Mouse (Mus musculus) activated CD4-positive, CD25-positive, alpha-beta regulatory T cell, adult 4 months (primary cell): ENCODE data around the gene Lhx5. TPM values are rescaled to one million over a fixed set of nuclear protein-coding genes. Genes with fewer than 3 reads are reported as not detected.

Experiments
- ATAC-seq: one replicate; pipeline ENCODE4 v1.8.0; 2017
- polyA plus RNA-seq, 2 experiments: library from polyadenylated mRNA; unstranded; fragments of 100-300 nt; shearing (Covaris generic); gene quantifications; one replicate each; pipeline ENCODE4 v1.2.1; 2017

Lhx5 gene
- polyA plus RNA-seq, 2 experiments from 2014 or later = not detected

DNA sequence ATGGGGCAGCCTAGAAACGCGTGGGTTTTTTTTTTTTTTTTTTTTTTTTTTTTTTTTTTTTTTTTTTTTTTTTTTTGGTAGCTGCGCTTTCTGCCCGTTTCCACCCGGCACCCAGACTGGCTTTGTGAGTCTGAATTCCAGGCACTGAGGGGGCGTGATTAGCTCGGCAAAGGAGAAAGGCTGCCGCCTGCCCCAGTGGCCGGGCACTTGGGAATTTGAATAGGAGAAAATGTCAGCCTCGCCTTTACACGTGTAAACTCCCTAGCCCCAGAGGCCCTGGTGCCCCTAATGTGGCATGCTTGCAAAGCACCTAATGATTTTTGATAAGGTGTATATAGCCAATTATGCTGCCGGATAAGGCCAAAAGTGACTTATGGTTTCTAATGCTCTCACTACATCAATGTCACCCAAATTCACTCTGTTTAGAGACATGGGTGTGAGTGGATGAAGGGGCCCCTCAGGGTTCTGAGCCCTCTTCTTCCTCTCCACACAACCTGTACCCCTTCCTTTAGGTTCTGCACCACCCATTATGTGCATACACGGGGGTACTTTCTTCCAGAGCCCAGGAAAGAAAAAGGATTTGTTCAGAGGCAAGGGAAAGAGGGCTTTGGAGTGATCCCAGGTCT is 1.7 kb downstream of the Lhx5 start:
- ATAC-seq = no peak

DNA sequence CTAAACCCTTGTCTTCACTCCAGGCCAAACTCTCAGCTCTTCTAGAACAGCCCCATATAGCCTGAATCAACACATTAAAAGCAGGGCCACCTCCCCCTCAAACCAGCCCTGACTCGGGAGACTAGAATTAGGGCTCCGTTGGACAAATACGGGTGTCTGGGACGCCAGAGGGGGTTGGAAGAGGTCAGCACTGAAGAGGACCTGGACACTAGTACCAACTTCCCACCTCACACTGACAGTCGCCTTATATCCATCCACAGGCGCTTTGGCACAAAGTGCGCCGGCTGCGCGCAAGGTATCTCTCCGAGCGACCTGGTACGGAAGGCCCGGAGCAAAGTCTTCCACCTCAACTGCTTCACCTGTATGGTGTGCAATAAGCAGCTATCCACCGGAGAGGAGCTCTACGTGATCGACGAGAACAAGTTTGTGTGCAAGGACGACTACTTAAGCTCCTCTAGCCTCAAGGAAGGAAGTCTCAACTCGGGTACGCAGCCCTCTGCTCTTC is 2.8 kb downstream of the Lhx5 start:
- no peak for ATAC-seq

DNA sequence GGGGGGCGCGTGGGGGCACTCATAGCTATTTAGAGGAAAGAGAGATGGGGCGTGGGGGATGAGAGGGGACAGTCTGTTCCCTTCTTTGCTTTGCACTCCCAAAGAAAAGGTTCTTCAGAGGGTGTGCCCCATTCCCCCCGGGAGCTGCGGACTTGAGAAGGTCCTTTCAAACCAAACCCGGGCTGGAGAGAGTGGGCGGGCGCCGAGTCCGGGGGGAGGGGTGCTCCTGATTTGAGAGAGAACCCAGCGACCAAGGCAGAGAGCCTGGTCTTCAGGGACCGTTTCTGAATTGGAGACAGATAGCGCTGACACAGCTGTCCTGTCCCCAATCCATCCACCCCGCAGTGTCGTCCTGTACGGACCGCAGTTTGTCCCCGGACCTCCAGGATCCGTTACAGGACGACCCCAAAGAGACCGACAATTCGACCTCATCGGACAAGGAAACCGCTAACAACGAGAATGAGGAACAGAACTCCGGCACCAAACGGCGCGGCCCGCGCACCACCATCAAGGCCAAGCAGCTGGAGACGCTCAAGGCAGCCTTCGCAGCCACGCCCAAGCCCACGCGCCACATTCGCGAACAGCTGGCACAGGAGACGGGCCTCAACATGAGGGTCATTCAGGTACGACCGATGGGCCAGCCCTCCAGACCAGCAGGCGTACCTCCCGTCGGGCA is 3.6 kb downstream of the Lhx5 start:
- no peak for ATAC-seq

DNA sequence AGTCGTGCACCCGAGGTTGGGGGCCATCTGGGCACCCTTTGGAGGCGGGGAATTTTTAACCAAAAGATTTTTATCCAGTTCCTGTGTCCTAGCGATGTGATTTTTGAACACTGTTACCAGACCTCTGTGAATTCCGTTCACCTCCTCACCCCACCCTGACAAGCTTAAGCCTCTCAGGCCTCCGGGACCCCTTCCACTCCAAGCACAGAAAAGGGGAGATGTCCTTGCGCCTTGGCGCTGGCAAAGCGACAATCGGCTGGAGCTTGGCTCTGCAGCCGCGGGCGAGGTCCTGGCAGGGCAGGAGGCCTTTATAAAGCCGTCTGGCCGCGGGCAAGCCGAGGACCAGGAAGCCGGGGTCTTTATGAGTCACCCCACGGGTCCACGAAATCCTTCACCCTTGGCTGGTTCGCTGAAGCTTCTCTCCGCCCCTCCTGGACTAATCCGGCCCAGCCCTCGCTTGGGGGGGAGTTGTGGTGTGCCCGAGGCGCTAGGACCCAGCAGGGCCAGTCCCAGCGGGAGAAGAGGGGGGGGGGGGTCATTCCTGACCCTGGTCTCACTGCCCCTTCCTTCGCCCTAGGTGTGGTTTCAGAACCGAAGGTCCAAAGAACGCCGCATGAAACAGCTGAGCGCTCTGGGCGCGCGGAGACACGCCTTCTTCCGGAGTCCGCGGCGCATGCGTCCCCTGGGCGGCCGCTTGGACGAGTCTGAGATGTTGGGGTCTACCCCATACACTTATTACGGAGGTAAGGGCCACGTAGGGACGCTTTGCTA is 4.4 kb downstream of the Lhx5 start:
- no peak for ATAC-seq

DNA sequence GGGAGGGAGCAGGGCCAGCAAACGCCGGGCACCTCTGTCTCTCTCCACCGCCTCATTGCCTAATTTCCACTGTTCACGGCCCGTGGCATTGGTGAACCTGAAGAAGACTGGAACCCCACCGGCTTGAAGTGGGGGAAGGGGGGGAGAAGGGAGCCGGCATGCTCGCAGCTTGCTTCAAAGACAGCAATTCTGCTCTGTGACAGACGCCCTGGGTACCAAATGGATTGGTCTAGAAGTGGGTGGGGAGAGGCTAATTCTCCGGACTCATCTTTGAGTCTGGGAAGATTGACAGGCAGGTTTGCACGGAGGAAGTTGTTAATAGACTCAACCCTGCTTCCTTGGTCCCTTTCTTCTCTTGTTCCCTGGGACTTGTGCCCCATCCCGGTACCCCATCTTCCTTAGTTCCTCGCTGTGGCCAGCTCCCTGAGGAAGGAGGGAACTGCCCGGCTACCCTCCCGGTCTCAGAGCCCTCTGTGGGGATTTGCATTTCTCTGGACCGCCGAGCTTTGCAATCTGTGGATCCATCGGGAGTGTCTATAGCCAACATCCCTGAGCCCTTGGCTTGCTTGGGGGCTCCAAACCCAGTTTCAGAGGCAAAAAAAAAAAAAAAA is 5.5 kb downstream of the Lhx5 start:
- no peak for ATAC-seq

DNA sequence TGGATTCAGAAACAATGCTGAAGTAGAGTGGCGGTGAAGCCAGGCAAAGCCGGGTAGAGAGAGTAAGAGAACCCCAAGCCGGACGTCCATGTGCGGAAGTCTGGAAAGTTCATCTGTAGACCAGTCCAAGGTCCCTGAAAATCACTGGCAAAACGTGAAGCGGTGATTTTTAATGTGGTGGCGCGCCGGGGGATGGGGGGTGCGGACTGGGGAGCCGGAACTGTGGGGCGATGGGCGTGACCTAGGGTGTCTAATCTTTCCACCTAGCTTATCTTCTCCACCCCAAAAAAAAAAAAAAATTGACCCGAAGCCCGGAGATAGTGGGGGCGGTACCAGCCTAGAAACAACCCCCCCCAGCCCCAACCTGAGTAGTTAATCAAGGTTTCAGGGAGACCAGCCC is 6.0 kb downstream of the Lhx5 start:
- ATAC-seq = no peak

DNA sequence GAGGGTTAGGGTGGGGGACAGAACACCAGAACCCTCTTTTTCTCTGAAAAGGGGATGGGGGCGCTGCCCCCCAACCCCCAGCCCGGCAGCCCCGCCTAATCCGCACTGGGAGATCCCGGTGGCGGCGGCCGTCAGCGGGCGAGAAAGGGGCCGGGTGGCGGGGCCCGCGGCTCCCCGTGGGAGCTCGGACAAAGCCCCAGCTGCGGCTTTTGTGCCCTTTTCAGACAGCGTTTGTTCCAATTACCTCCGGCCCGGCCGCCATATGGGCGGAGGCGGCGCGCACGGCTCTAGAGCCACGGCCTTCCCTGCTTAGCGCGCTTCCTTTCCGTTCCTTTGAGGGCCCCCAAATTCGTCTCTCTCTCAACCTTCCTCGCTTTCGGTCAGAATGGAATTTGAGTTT is 6.5 kb downstream of the Lhx5 start:
- ATAC-seq = no peak

DNA sequence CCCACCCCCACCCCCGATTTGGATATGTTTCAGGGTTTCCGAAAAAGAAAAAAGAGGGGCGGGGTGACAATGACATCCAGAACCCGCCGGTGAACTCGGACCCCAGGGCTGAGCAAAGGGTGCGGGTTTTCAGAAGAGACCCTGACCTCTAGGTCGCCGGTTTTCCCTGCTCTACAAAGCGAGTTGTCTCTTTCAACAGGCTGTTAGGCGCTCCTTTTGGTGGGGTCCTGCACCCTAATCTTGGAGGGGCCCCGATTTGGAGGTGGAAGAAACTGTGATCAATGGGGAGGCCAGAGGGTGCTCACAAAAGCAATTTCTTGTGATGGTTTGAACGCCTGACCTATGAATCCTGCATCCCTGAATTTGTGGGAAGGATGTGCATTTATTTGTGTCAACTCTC is 7.0 kb downstream of the Lhx5 start:
- ATAC-seq = no peak

DNA sequence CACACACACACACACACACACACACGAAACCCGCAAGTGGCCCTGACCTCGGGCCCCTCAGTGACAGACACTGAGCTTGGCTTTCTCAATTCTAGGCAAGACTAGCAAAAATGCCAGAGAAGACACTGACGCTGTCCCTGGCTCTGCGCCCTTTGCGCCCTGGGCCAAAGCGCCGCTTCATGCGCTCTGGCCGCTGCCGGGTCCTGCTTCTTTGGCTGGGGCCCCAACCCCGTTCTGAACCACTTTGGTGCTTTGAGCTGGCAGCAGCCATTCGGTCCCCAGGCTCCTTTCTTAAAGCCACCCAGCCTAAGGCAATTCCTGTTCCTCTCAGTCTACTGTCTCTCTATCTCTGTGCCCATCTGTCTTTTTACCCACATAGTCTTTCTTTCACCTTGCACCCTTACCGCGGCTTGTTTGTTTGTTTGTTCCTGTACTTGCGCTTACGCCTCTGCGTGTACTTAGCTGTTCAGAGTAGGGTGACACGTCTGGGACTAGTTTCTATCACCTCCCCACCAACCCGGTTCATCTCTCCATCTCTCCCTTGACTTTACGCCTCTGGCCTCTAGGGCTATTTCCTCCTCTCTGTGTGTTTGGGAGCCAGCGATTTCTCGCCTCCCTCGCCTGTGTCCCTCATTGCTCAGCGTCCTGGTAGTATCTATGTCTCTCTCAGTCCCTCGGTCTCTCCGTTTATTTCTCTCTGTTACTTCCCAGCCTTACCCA is 7.7 kb downstream of the Lhx5 start:
- ATAC-seq = no peak

DNA sequence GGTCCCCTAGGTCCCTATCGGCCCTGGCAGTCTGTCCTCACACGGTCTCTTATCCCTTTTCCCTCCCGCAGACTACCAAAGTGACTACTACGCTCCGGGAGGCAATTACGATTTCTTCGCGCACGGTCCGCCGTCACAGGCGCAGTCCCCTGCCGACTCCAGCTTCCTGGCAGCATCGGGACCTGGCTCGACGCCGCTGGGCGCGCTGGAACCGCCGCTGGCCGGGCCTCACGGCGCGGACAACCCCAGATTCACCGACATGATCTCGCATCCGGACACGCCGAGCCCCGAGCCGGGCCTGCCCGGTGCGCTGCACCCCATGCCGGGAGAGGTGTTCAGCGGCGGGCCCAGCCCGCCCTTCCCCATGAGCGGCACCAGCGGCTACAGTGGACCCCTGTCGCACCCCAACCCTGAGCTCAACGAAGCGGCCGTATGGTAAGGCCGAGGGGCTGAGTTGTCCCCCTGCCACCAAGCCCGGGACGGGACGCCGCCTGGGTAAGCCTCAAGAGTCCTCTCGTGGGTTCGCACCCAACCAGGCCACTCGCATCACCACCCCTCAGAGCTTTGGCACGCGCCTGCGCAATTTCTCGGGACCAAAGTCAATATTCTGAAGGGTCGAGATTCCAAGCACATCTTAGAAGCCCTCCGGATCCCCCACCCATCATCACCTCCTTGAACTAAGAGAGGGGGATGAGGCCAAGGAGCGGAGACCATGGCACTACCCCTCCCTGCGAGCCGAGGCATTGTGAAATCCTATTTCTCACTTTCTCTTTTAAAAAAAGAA is 8.6 kb downstream of the Lhx5 start:
- no peak for ATAC-seq

DNA sequence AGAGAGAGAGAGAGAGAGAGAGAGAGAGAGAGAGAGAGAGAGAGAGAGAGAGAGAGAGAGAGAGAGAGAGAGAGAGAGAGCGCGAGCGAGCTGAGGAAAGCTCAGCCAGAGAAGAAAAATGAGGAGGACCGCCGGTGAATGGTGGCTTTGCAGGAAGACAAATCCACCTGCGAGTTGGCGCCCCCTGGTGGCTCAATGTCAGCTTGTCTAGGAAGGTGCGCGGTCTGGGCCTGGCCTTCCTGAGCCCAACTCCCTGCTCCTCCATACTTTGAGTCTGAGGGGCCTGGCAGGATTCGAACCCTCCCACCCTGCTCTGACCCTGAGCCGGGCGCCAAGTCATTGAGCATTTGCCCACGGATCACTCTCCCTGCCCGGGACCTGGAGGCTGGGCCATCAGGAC is 9.2 kb downstream of the Lhx5 start:
- no peak for ATAC-seq

DNA sequence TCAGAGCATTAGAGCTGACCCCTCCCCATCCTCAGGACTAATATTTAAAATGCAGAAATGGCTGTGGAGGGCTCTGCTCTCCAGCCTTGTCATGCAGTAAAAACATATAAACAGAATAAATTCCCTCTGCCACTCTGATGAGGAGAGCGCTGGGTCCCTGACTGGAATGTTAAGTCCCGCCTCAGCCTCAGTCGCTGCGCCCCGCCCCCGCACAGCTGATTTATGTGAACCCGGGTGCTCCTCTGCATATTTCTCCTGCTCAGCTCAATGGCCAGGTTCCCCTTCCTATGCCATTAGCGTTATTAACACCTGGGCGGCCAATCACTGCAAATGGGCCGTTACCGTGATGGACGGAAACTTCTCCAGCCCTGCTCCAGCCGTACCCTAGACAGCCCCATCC is 15.8 kb downstream of the Lhx5 start:
- no peak for ATAC-seq

DNA sequence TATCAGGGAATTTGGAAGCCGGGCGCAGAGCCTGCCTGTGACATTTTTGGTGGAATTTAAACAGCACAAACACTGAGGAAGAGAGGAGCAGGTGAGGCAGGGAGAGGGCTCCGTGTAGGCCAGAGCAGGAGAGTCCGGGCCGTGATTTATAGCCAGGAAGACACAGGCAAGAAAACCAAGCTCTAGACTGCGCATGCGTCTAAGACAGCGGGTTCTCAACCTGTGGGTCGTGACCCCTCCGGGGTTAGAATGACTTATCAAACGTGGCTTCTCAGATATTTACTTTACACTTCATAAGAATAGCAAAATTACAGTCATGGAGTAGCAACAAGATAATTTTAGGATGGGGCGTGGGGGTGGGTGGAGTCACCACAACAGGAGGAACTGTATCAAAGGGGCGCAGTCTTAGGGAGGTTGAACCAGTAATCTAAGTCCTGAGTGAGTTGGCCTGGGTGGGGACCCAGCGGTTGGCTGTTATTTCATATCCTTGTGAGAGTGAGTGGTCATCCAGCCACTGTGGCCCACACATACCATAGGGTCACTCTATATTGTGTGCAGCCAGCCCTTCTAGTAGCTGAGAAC is 23.3 kb downstream of the Lhx5 start:
- no peak for ATAC-seq

DNA sequence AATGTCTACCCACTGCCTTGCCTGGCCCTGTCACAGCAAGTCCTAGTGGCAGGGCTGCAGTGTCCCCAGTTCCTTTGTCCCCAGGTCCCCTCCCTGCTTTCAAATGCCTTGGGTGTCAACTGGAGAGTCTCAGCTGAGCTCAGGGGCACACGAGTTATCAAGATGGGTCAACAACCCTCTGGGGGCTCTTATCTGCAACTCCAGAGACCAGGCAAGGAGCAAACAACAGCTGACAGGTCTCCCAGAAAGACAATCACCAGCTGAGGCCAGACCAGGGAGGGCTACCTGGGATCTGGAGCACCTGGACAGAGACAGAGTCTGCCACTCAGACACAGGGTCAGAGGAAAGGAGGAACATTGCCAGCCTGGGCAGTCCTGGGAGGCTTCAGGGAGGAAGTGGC is 24.8 kb downstream of the Lhx5 start:
- no peak for ATAC-seq

DNA sequence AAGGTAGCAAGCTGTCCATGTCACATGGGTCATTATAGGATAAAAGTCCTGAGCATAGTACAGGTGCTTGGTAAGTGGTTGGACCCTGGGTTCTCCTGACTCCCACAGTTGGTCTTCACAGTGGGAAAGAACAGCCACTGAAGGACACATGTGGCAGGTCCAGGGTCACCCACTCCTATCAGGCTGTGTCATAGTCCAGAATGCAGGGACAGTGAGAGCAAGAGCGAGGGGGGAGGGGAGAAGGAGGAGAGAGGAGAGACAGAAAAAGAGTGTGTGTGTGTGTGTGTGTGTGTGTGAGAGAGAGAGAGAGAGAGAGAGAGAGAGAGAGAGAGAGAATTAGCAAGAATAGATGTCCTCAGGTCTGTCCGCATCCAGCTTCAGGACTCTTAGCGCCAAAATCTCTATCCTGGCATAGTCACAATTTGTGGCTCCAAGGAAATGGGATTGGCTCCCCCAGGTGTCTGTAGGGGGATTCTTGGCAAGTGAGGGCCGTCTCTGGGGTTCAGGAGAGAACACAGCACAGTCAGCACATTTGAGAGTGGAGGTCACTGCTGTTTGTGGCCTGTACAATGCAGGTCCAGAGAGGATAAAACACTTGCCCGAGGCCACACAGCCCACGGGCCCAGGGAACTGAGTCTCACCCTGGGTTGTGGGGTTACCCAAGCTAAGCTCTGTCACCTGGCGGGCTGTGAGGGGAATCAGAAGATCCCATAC is 25.5 kb downstream of the Lhx5 start:
- no peak for ATAC-seq

DNA sequence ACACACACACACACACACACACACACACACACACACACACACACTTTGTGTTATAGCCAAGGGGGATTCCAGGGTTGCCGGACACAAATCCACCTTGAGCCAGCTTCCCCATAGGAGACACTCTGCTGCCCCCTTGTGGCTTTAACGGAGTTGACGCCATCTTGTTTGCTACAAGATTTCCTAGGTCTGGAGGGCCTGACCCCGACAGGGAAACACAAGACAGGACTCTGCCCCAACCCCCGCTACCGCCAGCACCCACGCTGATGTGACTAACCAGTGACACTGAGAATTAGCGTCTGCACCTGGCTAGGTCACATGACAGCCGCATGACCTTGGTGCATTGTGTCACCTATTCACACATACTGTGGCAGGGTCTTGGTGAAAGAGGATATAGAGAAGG is 26.1 kb downstream of the Lhx5 start:
- ATAC-seq = no peak

DNA sequence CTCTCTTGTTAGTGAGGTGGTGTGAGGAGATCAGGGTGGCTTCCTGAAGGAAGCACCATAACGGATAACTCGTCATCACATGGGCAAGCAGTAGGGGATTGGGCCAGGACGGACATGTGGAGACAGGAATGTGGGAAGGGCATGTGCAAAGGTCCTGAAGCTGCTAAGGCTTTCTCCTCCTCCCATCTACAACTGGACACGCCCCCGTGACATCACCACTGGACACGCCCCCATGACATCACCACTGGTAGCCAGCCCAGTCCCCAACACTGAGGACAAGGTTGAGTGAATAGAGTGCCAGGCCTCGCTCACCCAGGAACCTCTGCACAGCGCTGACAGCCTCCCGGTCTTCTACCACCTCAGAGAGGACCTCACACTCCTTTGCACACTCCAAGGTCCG is 27.6 kb downstream of the Lhx5 start:
- no peak for ATAC-seq

DNA sequence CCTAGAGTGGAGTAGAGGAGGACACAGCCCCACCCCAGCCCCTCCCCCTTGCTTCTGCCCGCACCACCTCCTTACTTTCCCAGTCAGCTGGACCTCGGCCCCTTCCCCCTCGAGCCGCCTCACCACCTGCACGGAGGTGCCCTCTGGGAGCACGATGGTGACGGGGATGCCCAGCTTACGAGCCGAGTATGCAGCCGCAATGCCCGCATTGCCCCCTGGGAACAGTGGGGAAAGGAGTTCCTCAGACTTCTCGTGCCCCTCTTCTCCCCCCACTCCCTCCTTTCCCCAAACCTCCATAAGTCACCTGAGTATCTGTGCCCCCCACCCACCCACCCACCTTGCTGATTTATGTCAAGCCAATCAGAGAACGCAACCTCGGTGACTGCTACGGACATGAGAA is 30.4 kb downstream of the Lhx5 start:
- ATAC-seq = no peak

DNA sequence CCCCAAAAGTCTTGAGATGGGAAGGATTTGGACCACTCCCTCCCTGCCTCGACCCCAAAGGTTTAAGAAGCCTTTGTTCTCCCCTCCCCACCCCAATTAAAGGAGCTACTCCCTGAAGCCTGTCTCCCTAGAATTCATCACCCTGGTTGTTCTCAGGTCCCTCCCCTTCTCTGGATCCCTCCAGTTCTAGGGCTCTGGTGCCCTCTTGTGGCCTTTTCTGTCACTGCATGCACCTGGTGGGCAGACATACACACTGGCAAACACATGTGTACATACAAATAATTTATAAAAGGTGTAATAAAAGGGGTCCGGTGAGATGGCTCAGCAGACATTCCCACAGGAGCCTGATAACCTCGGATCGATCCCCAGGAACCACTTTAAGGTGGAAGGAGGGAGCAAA is 32.8 kb downstream of the Lhx5 start:
- ATAC-seq = no peak

DNA sequence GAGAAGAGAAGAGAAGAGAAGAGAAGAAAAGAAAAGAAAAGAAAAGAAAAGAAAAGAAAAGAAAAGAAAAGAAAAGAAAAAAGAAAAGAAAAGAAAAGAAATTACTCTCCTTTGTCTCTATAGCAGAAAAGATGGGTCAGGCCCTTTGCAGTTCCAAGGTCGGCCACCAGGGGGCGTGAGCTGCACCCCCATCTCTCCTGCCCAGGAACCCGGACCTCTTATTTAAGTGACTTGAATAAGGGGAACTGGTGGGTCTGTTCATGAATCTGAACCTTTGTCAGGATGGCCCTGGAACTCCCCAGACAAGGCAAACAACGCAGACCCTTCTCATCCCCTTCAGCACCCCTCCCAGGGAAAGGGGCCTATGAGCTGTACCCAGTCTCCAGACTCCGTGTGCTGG is 33.6 kb downstream of the Lhx5 start:
- ATAC-seq = no peak

DNA sequence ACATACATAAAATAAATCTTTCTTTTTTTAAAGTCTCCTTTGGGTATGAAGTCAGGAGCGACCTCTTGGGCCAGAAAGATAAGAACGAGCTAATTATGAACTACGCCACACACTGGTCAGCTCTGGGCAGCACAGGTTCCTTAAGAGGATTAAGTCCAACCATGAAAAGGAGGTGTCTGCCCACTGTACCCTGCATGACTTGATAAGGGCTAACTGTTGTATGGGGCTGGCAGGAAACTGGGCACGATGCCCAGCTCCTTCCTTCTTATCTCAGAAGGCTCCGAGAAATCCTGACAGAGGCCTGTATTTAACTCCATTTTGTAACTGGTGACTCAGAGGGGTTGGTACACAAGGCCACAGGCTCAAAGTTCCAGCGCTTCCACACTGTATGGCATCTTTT is 34.4 kb downstream of the Lhx5 start:
- ATAC-seq = no peak
